Mouse (Mus musculus) B cell, adult 62 days (primary cell): Measurements from ENCODE around the gene Il22. TPM values are rescaled to one million over a fixed set of nuclear protein-coding genes. Genes with fewer than 3 reads are reported as not detected.

Experiments
- total RNA-seq: library from RNA; stranded (reverse); gene quantifications from 4 replicates; pipeline ENCODE4 v1.2.4, GENCODE M21; 2023

Il22 gene
- total RNA-seq: not detected in 4 replicates

GRCm38 (mm10) chr10:118204642-118205041 is at the start of gene Il22:
Il22 (plus strand) TSS chr10:118204942.

GRCm38 (mm10) chr10:118240680-118241079 is 35.9 kb downstream of the Il22 start, which contains the start of gene Gm32717:
Gm32717 (minus strand) TSS chr10:118240780.

GRCm38 (mm10) chr10:118258388-118258787 is 53.6 kb downstream of the Il22 start, which contains the start of gene Gm32802:
Gm32802 (plus strand) TSS chr10:118258688.

Other genes starting within 250 kb of the Il22 start
- 10.0 to 15.1 TPM (median 13.0 TPM) in 4 replicates for gene Mdm1, start 63.1 kb upstream of the Il22 start, total RNA-seq
- 0.81 to 1.0 TPM (median 0.99 TPM) in 4 replicates for gene Gm32717, start 35.8 kb downstream of the Il22 start, total RNA-seq
- 0.81 to 1.0 TPM (median 0.99 TPM) in 4 replicates for gene Gm32802, start 53.7 kb downstream of the Il22 start, total RNA-seq
- gene Iltifb, start 90.1 kb downstream of the Il22 start, total RNA-seq: not detected in 4 replicates
- gene Gm9040, start 122.0 kb downstream of the Il22 start, total RNA-seq: not detected in 4 replicates
- not detected in 4 replicates for gene Gm9044, start 127.5 kb downstream of the Il22 start, total RNA-seq
- gene Gm9045, start 132.9 kb downstream of the Il22 start, total RNA-seq: not detected in 4 replicates
- not detected in 4 replicates for gene Gm9046, start 138.3 kb downstream of the Il22 start, total RNA-seq
- not detected in 4 replicates for gene Gm9048, start 143.7 kb downstream of the Il22 start, total RNA-seq
- gene Gm9049, start 149.2 kb downstream of the Il22 start, total RNA-seq: not detected in 4 replicates
- 0.66 to 1.2 TPM (median 0.94 TPM) in 3 of 4 replicates, not detected in the other for gene Ifng, start 236.1 kb downstream of the Il22 start, total RNA-seq